Mouse (Mus musculus): ENCODE measurements around the gene Sept4.

Gene Sept4

DNA sequence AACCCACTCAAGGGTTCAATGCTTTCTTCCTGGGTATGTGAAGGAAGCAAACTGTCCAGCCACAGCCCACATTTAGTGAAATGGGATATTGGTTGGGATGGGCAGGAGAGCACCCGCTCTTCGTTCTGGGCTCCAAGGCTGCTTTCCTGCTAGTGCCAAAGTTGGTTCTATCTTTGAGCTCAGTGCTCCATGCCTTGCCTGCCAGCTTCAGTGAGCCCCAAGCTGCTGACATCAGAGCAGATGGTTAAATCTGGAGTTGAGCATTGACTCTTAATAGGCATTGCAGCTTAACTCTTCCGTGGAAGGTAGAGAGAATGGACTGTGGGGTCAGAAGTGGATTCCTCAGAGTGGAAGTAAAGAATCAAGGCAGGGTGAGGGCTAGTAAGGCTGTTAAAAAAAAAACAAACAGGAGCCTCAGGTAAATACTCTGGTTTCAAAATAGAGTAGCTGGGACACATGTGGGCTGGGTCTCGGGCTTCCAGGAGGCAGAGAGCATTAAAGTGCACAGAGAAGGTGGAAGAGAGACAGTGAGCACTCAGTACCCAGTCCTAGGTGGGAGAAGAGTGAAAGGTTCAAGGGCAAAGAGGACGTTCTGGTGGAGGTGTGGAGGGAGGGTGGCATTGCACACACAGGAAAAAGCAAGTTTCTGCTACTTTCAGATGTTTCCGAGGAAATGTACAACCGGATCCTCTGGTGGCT is at the start of gene Sept4:
Gene Sept4, plus strand, starts transcription at position 649 of the 699 bp plus-strand sequence.
- no peak for DNase-seq (ENCODE audit: low spot score)

- no peak for DNase-seq (ENCODE audit: low spot score)
These were observed 49.4 kb upstream of the Sept4 start for GRCm38 (mm10) chr11:87519260-87519659.

- DNase-seq (ENCODE audit: low spot score): no peak
These were observed 45.2 kb upstream of the Sept4 start for GRCm38 (mm10) chr11:87523466-87523865.

DNA sequence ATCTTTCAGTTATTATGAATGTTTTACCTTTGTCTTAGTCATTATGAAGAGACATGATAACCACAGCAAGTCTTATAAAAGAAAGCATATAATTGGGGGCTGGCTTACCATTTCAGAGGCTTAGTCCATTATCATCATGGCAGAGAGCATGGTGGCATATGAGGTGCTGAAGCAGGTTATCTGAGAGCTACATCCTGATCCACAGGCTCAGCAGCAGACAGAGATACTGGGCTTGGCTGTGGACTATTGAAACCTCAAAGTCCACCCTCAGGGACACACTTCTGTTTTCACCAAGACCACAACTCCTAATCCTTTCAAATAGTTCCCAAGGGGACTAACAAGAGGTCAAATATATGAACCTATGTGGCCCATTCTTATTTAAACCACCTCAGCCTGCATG is 44.7 kb upstream of the Sept4 start:
- no peak for DNase-seq (ENCODE audit: low spot score)

- DNase-seq (ENCODE audit: low spot score): no peak
These were observed 43.9 kb upstream of the Sept4 start for GRCm38 (mm10) chr11:87524780-87525179.

GRCm38 (mm10) chr11:87527364-87527763 is 41.3 kb upstream of the Sept4 start:
- DNase-seq (ENCODE audit: low spot score): no peak

DNA sequence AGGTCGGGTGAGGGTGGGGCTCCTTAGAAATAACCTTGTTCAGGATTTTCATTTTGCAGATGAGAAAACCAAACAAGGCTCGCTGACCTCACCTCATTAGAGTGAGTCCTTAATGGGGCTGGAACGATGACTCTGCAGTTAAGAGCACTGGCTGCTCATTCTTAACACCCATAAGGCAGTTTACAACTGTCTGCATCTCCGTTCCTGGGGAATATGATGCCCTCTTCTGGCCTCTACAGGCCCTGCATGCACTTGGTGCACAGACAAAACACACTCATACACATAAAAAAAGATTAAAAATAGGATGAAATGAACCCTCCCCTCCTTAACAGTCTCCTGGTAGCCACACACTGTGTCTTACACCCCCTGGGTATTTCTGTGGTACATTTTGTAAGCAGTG is 40.7 kb upstream of the Sept4 start:
- DNase-seq (ENCODE audit: low spot score): no peak

GRCm38 (mm10) chr11:87531695-87532094 is 37.0 kb upstream of the Sept4 start:
- no peak for DNase-seq (ENCODE audit: low spot score)

- DNase-seq (ENCODE audit: low spot score): no peak
These were observed 26.4 kb upstream of the Sept4 start for GRCm38 (mm10) chr11:87542285-87542684.

- no peak for DNase-seq (ENCODE audit: low spot score)
These were observed 25.8 kb upstream of the Sept4 start for GRCm38 (mm10) chr11:87542906-87543305.

DNA sequence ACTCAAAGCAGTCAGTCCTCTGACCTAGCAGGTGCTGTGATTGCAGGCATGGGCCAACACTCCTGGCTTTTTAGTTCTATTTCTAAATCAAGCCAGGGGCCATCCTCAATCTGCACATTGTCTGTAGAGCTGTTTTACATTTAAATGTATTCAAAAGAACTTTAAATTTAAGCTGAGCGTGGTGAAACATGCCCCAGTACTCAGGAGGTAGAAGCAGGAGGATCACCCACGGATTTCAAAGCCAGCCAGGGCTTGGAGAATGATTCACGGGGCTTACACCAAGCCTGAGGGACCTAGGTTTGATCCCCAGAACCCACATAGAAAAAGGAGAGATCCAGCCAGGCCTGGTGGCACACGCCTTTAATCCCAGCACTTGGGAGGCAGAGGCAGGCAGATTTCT is 15.4 kb upstream of the Sept4 start:
- no peak for DNase-seq (ENCODE audit: low spot score)

DNA sequence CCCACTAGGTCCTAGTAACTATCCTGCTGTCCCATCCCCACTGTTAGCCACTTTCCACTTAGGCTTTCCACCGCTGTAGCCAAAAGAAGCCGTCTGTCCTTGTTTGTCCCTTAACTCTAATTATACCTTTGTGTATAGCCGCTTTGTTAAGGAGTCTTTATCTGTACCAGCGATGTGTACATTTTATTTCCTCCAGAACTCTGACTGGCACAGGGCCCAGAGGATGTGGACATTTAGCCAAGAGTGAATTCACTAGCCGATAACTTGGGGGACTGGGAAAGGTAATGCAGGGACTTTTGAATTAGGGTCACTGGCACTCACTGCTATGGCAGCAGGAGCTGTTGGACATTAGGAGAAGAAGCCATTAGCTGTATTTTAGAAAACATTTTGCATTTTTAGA is 14.3 kb upstream of the Sept4 start:
- no peak for DNase-seq (ENCODE audit: low spot score)

- DNase-seq (ENCODE audit: low spot score): no peak
These were observed 13.5 kb upstream of the Sept4 start for GRCm38 (mm10) chr11:87555106-87555703.

- DNase-seq (ENCODE audit: low spot score): no peak
These were observed 7.5 kb upstream of the Sept4 start for GRCm38 (mm10) chr11:87561208-87561607.

- no peak for DNase-seq (ENCODE audit: low spot score)
These were observed 2.2 kb upstream of the Sept4 start, which contains the start of gene Gm11492 for GRCm38 (mm10) chr11:87566501-87566900. Gene Gm11492, plus strand, starts transcription at chr11:87566653.

DNA sequence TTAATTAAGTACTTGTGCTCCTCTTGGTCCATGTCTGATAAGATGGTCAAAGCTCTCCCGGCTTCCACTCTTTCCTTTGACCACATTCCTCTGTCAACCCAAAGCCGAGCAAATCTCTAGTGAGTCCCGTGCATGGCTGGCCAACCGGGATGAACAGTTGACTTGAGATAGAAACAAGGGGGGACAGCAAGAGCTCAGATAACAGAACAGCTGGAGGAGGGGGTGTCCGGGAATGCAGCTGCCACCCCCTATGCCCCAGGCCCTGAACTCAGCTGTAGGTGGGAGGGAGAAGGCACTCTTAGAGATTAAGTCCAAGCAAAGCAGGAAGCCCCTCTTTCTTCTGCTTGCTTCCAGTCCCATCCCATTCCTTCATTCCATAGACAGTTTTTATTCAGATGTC is 2.0 kb downstream of the Sept4 start:
- DNase-seq (ENCODE audit: low spot score): no peak

DNA sequence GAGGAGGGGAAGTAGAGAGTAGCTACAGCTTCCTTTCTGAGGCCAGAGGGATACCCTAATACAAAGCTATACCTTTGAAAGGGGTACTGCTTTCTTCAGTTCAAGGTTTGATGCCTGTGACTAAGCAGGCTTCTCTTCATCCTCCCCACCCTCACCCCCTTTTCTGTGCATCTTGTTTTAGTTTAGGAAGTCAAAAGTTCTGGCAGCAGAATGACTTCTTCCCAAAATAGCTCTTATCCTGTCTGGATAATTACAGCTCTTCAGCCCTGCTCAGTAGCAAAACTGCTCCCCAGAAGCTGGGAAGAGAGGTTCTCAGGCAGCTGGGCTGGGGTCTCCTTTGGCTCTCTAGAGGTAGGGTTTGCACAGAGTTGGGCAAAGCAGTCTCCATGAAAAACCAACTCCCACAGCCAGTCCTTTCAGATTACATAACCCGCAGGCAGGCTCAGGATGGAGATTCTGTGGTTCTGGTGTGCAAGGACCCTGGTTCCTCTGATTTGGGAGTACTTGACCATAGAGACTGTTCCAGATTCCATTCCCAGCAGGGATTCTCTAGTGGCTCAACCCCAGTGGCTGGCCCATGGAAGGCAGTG is 2.8 kb downstream of the Sept4 start:
- DNase-seq (ENCODE audit: low spot score): no peak

GRCm38 (mm10) chr11:87573751-87574150 is 5.0 kb downstream of the Sept4 start:
- DNase-seq (ENCODE audit: low spot score): no peak

GRCm38 (mm10) chr11:87574520-87575180 is 5.9 kb downstream of the Sept4 start:
- no peak for DNase-seq (ENCODE audit: low spot score)

- DNase-seq (ENCODE audit: low spot score): no peak
These were observed 9.0 kb downstream of the Sept4 start for GRCm38 (mm10) chr11:87577601-87578248.

DNA sequence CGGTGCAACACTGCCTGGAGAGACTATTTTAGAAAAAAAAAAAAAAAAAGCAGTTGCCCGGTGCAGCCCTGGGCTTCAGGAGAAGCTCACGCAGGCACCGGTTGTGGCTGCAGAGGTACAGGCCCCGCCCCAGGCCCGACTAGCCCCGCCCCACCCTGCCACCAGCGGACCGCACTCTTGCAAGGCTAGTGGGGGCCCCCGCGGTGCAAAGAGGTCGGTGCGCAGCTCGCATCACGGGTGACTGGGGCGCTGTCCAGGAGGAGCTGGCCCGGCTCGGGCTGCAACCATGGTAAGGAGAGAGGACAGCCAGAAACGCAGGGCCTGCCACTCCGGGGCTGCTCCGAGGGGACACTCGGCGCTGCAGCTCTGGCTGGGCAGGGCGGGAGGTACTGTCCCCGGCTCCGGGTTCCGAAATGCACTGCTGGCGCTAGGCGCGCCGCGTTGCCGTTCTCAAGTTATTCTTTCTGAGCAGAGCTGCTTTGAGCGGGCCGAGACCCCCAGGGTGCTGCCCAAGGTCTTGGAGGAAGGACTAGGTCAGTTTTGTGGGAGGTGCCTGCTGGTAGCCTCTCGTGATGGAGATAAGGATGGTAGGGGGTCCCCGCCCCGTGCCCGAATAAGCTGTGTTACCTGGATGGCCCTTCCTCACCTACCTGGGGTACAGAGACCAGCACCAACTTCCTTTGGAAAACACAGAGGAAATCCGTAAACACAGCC is 9.7 kb downstream of the Sept4 start:
- no peak for DNase-seq (ENCODE audit: low spot score)

Data from urinary bladder, postnatal 10 days (tissue).